In the genomic region with DNA sequence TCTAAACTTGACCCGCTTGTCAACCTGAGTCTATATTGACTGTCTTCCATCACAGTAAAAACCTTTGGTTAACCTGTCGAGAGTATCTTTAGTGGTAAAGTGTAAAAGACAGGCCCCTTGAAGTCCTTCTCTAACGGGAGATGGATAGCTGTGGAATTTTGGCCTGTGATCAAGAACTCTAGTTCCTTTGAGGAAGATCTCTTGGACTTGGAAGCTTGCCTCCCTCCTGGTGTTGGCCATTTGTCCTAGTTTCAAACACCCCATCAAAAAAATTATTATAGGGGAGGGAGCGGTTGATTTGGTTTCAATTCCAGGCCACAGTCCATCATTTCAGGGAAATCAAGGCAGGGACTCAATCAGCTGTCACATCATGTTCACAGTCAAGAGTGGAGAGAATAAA, we compare ENCODE assay signal across 12 mouse cellular contexts. TPM values are rescaled to one million over a fixed set of nuclear protein-coding genes. Genes with fewer than 3 reads are reported as not detected.
"Had no signal": no experiment of that assay in that cellular context is flagged by ENCODE, and none has a peak within 500 bp of the region (broad histone marks: within the 10 kb centered on the region; RNA-seq: fewer than 3 reads in every experiment).

No protein-coding gene starts in this region.

- H3K4me3 ChIP-seq: limb, embryonic 12.5 days; liver, embryonic 13.5 days; midbrain, embryonic 13.5 days had no signal

- H3K9me3 ChIP-seq: limb, embryonic 12.5 days; liver, embryonic 13.5 days had no signal

- H3K9ac ChIP-seq: limb, embryonic 12.5 days; liver, embryonic 13.5 days; liver, postnatal 0 days; midbrain, embryonic 13.5 days had no signal

- H3K36me3 ChIP-seq: limb, embryonic 12.5 days; liver, embryonic 13.5 days; midbrain, embryonic 13.5 days had no signal

- H3K27ac ChIP-seq: limb, embryonic 12.5 days; liver, embryonic 13.5 days; midbrain, embryonic 13.5 days had no signal

- DNase-seq: kidney, adult 2 months; kidney, postnatal 36 days; layer of hippocampus, adult 9-11 months; layer of hippocampus, postnatal 36 days; liver; liver, embryonic 13.5 days; liver, postnatal 0 days; right cerebral cortex, adult 18-20 months; right cerebral cortex, postnatal 25 days; thymus, postnatal 4 days had no signal

- ATAC-seq: liver, postnatal 0 days; midbrain, embryonic 13.5 days had no signal

- H3K4me2 ChIP-seq: limb, embryonic 12.5 days; liver, embryonic 13.5 days; midbrain, embryonic 13.5 days had no signal

- H3K4me1 ChIP-seq: limb, embryonic 12.5 days; liver, embryonic 13.5 days had no signal

- H3K27me3 ChIP-seq: liver, embryonic 13.5 days; midbrain, embryonic 13.5 days had no signal

RNA-seq across cellular contexts. Expression of a gene that starts 57.5 kb away (rescaled TPM):
- polyA plus RNA-seq: liver, embryonic 13.5 days; liver, postnatal 0 days had no signal
